Mouse (Mus musculus): ENCODE measurements around the gene Olfr91. TPM values are rescaled to one million over a fixed set of nuclear protein-coding genes. Genes with fewer than 3 reads are reported as not detected.

Olfr91 gene
- polyA plus RNA-seq, 1 experiment: not detected

DNA sequence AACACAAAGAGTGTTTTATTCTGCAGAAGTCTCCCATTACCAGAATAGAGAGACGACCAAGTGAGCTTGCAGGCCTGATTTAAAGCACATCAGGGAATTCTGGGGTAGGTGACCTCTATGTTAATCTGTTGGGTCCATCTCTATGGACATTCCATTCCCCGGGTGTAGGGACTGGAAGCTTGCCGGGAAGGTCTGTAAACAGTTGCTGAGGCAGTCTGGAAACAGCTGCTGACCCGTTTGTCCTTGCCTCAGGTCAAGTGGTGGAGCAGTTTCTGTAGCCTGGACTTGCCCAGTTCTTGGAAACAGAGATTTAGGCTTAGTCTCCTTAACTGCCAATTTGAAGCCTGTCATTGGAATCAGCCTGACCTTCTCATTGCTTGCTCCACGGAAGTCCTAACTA is 18.0 kb downstream of the Olfr91 start:
- Histone ChIP-seq H3K4me1 (ENCODE audit: control insufficient read depth, insufficient read depth, low read length) (no peaks in the 10 kb centered on the region), H3K4me3 (replicated peaks; ENCODE audit: extremely low read depth, low read depth, low read length) (no peak overlapping the region)
- WGBS: 21% methylated on average over 5 of the region's 5 CpGs
- TF ChIP-seq CTCF (IDR thresholded peaks at IDR 0.05; ENCODE audit: insufficient read depth, low read length): no peak
- TF ChIP-seq POLR2A (IDR thresholded peaks at IDR 0.05; ENCODE audit: borderline replicate concordance, extremely low read depth, low read depth, low read length): no peak
- no peak for DNase-seq

- no peak overlapping the region for H3K4me3 ChIP-seq (replicated peaks; ENCODE audit: extremely low read depth, low read depth, low read length)
- 39% methylated on average over 2 of the region's 2 CpGs for WGBS
- TF ChIP-seq CTCF (IDR thresholded peaks at IDR 0.05; ENCODE audit: insufficient read depth, low read length): no peak
- TF ChIP-seq POLR2A (IDR thresholded peaks at IDR 0.05; ENCODE audit: borderline replicate concordance, extremely low read depth, low read depth, low read length): no peak
- H3K4me1 ChIP-seq (ENCODE audit: control insufficient read depth, insufficient read depth, low read length): no peaks in the 10 kb centered on the region
- DNase-seq: no peak
Measured at GRCm38 (mm10) chr17:37078990-37079389, 19.1 kb downstream of the Olfr91 start.

GRCm38 (mm10) chr17:37078193-37078592 is 19.9 kb downstream of the Olfr91 start:
- TF ChIP-seq CTCF (IDR thresholded peaks at IDR 0.05; ENCODE audit: insufficient read depth, low read length) (no peak), POLR2A (IDR thresholded peaks at IDR 0.05; ENCODE audit: borderline replicate concordance, extremely low read depth, low read depth, low read length) (no peak)
- no peak overlapping the region for H3K4me3 ChIP-seq (replicated peaks; ENCODE audit: extremely low read depth, low read depth, low read length)
- no peaks in the 10 kb centered on the region for H3K4me1 ChIP-seq (ENCODE audit: control insufficient read depth, insufficient read depth, low read length)
- no peak for DNase-seq
- 58% methylated on average over 1 of the region's 1 CpGs for WGBS

DNA sequence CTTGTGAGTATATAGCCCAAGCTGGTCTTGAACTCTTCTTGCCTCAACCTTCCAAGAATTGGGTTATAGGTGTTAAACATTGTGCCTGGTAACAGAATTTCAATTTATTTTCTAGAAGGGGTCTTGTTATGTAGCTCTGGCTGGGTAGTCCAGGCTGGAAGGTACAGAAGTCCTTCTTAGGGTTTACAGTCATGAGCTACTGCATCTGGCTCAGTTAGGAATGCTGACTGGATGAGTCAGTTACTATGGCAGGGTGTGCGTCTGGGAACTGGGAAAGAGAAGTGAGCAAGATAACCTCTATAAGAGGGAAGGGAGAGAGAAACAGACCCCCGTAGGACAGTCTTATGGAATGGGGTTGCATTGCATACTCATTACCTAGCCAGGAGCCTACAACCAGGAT is 22.3 kb downstream of the Olfr91 start:
- no peak for TF ChIP-seq CTCF (IDR thresholded peaks at IDR 0.05; ENCODE audit: insufficient read depth, low read length)
- TF ChIP-seq POLR2A (IDR thresholded peaks at IDR 0.05; ENCODE audit: borderline replicate concordance, extremely low read depth, low read depth, low read length): no peak
- H3K4me3 ChIP-seq (replicated peaks; ENCODE audit: extremely low read depth, low read depth, low read length): no peak overlapping the region
- no peaks in the 10 kb centered on the region for H3K4me1 ChIP-seq (ENCODE audit: control insufficient read depth, insufficient read depth, low read length)
- 87% methylated on average over 2 of the region's 2 CpGs for WGBS
- DNase-seq: no peak

DNA sequence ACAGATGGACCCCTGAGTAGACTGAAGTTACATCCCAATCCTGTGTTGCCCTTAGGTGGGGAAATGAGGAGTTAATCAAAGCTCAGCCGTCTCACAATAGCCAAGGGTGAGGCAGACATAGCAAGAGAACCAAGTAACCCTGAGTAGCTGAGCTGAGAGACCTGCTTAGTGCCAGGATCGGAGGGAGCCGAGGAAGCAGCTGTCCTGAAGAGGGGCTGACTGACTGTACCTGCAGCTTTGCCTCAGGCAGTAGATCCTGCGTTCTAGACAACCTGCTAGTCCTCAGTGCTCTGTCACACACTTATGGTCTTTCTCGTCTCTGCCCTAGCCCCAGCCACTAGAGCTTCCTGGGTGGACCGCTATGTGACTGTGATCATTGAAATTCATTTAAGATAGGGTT is 22.9 kb downstream of the Olfr91 start:
- H3K4me3 ChIP-seq (replicated peaks; ENCODE audit: extremely low read depth, low read depth, low read length): no peak overlapping the region
- TF ChIP-seq POLR2A (IDR thresholded peaks at IDR 0.05; ENCODE audit: borderline replicate concordance, extremely low read depth, low read depth, low read length) (no peak), CTCF (IDR thresholded peaks at IDR 0.05; ENCODE audit: insufficient read depth, low read length) (no peak)
- DNase-seq: no peak
- 87% methylated on average over 6 of the region's 6 CpGs for WGBS
- H3K4me1 ChIP-seq (ENCODE audit: control insufficient read depth, insufficient read depth, low read length): no peaks in the 10 kb centered on the region

- no peak for DNase-seq
- no peak overlapping the region for H3K4me3 ChIP-seq (replicated peaks; ENCODE audit: extremely low read depth, low read depth, low read length)
- no peaks in the 10 kb centered on the region for H3K4me1 ChIP-seq (ENCODE audit: control insufficient read depth, insufficient read depth, low read length)
- WGBS: 71% methylated on average over 11 of the region's 11 CpGs
- TF ChIP-seq CTCF (IDR thresholded peaks at IDR 0.05; ENCODE audit: insufficient read depth, low read length) (no peak), POLR2A (IDR thresholded peaks at IDR 0.05; ENCODE audit: borderline replicate concordance, extremely low read depth, low read depth, low read length) (no peak)
Measured at GRCm38 (mm10) chr17:37072730-37073276, 25.3 kb downstream of the Olfr91 start.

- no peak for DNase-seq
- no peak overlapping the region for H3K4me3 ChIP-seq (replicated peaks; ENCODE audit: extremely low read depth, low read depth, low read length)
- 87% methylated on average over 12 of the region's 12 CpGs for WGBS
- TF ChIP-seq POLR2A (IDR thresholded peaks at IDR 0.05; ENCODE audit: borderline replicate concordance, extremely low read depth, low read depth, low read length) (no peak), CTCF (IDR thresholded peaks at IDR 0.05; ENCODE audit: insufficient read depth, low read length) (no peak)
- H3K4me1 ChIP-seq (ENCODE audit: control insufficient read depth, insufficient read depth, low read length): no peaks in the 10 kb centered on the region
Measured at GRCm38 (mm10) chr17:37072080-37072729, 25.9 kb downstream of the Olfr91 start.

GRCm38 (mm10) chr17:37070121-37070520 is 28.0 kb downstream of the Olfr91 start:
- no peak for DNase-seq
- no peaks in the 10 kb centered on the region for H3K4me1 ChIP-seq (ENCODE audit: control insufficient read depth, insufficient read depth, low read length)
- no peak overlapping the region for H3K4me3 ChIP-seq (replicated peaks; ENCODE audit: extremely low read depth, low read depth, low read length)
- TF ChIP-seq CTCF (IDR thresholded peaks at IDR 0.05; ENCODE audit: insufficient read depth, low read length): no peak
- TF ChIP-seq POLR2A (IDR thresholded peaks at IDR 0.05; ENCODE audit: borderline replicate concordance, extremely low read depth, low read depth, low read length): no peak
- WGBS: 80% methylated on average over 8 of the region's 8 CpGs

DNA sequence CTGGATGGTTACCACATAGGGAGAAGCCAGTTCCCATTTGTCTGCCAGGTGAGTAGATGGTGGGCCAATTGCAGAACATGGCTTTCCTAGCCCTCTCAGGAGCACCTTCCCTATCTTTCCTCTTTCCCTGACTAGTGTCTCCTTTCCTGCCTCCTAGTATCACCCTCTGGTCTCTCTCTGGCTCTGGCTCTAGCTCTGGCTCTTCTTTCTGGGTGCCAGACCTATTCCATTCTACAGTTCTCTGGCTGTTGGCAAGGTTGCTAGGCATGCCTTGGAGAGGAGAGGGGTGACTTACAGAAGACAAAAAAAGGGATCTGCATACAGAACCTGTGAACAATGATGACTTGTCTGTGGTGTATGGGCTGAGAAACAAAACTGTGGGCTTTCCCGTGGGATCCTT is 30.2 kb downstream of the Olfr91 start:
- 86% methylated on average over 1 of the region's 1 CpGs for WGBS
- no peak for DNase-seq
- Histone ChIP-seq H3K4me1 (ENCODE audit: control insufficient read depth, insufficient read depth, low read length) (no peaks in the 10 kb centered on the region), H3K4me3 (replicated peaks; ENCODE audit: extremely low read depth, low read depth, low read length) (no peak overlapping the region)
- TF ChIP-seq POLR2A (IDR thresholded peaks at IDR 0.05; ENCODE audit: borderline replicate concordance, extremely low read depth, low read depth, low read length) (no peak), CTCF (IDR thresholded peaks at IDR 0.05; ENCODE audit: insufficient read depth, low read length) (no peak)

- WGBS: 93% methylated on average over 2 of the region's 2 CpGs
- TF ChIP-seq CTCF (IDR thresholded peaks at IDR 0.05; ENCODE audit: insufficient read depth, low read length): no peak
- no peak for TF ChIP-seq POLR2A (IDR thresholded peaks at IDR 0.05; ENCODE audit: borderline replicate concordance, extremely low read depth, low read depth, low read length)
- DNase-seq: no peak
- no peak overlapping the region for H3K4me3 ChIP-seq (replicated peaks; ENCODE audit: extremely low read depth, low read depth, low read length)
- no peaks in the 10 kb centered on the region for H3K4me1 ChIP-seq (ENCODE audit: control insufficient read depth, insufficient read depth, low read length)
Measured at GRCm38 (mm10) chr17:37065993-37066392, 32.1 kb downstream of the Olfr91 start.

Measured in lung, adult 2 months (tissue).